Mouse (Mus musculus) spleen, adult 10 weeks (tissue): ENCODE data around the gene Afp. TPM values are rescaled to one million over a fixed set of nuclear protein-coding genes. Genes with fewer than 3 reads are reported as not detected.

Experiments used
- polyA plus RNA-seq: library from polyadenylated mRNA; stranded (reverse); fragments of 350-450 nt; fragmentation: Illumina TruSeq; extraction: RNeasy Lipid Tissue Mini Kit (QIAGEN cat#74804); gene quantifications from one replicate; pipeline ENCODE4 v1.2.3, GENCODE M21; 2015; ENCODE audit warnings: low replicate concordance; ENCODE audit not compliant: insufficient read depth

Gene Afp
- 5.7 TPM for polyA plus RNA-seq

DNA sequence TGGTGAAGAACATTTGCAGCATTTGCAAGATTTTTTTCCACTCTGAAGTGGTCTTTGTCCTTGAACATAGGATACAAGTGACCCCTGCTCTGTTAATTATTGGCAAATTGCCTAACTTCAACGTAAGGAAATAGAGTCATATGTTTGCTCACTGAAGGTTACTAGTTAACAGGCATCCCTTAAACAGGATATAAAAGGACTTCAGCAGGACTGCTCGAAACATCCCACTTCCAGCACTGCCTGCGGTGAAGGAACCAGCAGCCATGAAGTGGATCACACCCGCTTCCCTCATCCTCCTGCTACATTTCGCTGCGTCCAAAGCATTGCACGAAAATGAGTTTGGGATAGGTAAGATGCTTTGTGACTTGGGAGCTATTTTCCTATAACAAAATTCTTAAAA is at the start of gene Afp:
Gene Afp, plus strand, starts transcription at position 220 of the 400 bp plus-strand sequence.

GRCm38 (mm10) chr5:90460619-90461018 is 29.9 kb upstream of the Afp start, which contains the start of gene Alb:
Gene Alb, plus strand, starts transcription at chr5:90460897.

DNA sequence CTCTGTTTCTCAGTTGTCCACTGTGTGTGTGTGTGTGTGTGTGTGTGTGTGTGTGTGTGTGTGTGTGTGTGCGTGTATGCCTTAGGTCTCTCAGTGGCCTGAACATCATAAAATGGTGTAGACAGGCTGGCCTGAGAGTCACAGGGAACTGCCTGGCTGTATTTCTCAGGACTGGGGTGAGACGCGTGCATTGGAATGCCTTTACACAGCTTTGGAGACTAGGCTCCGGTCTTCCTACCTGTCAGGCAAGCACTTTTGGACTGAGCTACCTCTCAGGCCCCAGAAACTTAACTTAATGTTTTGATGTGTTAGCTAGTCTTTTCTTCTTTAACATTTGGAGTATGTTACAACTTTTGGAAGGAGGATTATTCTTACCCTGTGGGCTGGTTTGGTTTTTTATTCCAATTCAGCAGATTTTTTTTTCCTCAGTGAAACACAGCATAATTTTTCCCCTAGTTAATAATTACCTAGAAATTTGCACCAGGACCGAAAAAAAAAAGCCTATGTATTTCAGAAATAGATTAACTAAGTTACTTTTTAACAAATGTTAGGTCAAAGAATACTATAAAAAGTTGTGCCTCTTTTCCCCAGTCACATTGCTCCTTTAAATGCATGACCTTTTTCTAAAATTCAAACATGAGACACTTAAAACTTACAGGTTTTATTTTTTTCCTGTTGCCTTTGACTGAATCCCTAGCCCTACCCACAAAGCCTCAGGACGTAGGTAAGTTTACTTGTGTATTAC is 28.0 kb downstream of the Afp start, which contains the start of gene Afm:
Gene Afm, plus strand, starts transcription at position 577 of the 745 bp plus-strand sequence.

Other genes with a start within 250 kb of the Afp start
- gene Ankrd17, start 124.2 kb upstream of the Afp start, polyA plus RNA-seq: 74.1 TPM
- gene Gm9958, start 123.5 kb upstream of the Afp start, polyA plus RNA-seq: 10.3 TPM
- gene Alb, start 29.8 kb upstream of the Afp start, polyA plus RNA-seq: not detected
- gene Afm, start 28.2 kb downstream of the Afp start, polyA plus RNA-seq: not detected
- gene 5830473C10Rik, start 70.4 kb downstream of the Afp start, polyA plus RNA-seq: not detected
- gene Rassf6, start 149.9 kb downstream of the Afp start, polyA plus RNA-seq: 6.1 TPM